Comparison of ENCODE assay signal across 7 mouse cellular contexts in the genomic region with DNA sequence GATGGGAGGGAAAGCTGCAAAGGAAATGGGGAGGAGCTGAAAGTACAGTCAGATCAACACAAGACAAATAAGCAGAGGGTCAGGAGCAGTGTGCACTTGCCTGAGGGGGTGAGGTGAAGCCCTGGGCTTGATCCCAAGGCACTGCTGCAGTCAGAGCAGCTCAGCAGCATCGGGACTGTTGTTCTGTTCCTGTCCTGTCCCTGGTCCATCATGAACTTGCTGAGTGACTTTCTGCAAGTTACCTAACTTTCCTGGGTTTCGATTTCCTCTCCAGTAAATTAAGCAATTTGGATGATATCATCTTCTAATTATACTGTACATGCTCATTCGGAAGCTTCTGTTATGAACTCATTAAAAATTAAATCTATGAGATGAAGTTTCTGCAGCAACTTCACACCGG. TPM values are rescaled to one million over a fixed set of nuclear protein-coding genes. Genes with fewer than 3 reads are reported as not detected.
A peak's percentile ranks its signal among the peaks of the same experiment; 100 is the strongest.
DNase-seq lines count a peak whose midpoint lies in the region; ATAC-seq and TF ChIP-seq lines count a peak whose summit lies in the region.

A gene (minus strand): TSS at position 207 of the 400 bp plus-strand sequence.

- no peaks in the 10 kb centered on the region for H3K9me3 ChIP-seq in E14TG2a.4 (ENCODE audit: low read length)
- no peaks in the 10 kb centered on the region for H3K9me3 ChIP-seq in erythroblast, embryonic 14.5 days (ENCODE audit: control insufficient read depth, low read length)
- no peaks in the 10 kb centered on the region for H3K9me3 ChIP-seq in limb, embryonic 10.5 days (replicated peaks)
- no peaks in the 10 kb centered on the region for H3K9me3 ChIP-seq in neural tube, embryonic 14.5 days (ENCODE audit: control insufficient read depth, low read length)

- H3K4me2 ChIP-seq in neural tube, embryonic 14.5 days (ENCODE audit: low read depth, low read length): no peak within 1 kb of the TSS

- peaks cover 16% of the 10 kb centered on the region for H3K36me3 ChIP-seq in E14TG2a.4 (ENCODE audit: insufficient read depth, low read length)
- H3K36me3 ChIP-seq in erythroblast, embryonic 14.5 days (ENCODE audit: control insufficient read depth): peaks cover 25% of the 10 kb centered on the region
- peaks cover 20% of the 10 kb centered on the region for H3K36me3 ChIP-seq in limb, embryonic 10.5 days
- H3K36me3 ChIP-seq in neural tube, embryonic 14.5 days (ENCODE audit: control insufficient read depth, insufficient read depth, low read length): no peaks in the 10 kb centered on the region

- H3K9ac ChIP-seq in neural tube, embryonic 14.5 days (replicated peaks; ENCODE audit: low read depth, low read length): no peak within 1 kb of the TSS

- no peak within 1 kb of the TSS for H3K27ac ChIP-seq in limb, embryonic 10.5 days
- no peak within 1 kb of the TSS for H3K27ac ChIP-seq in neural tube, embryonic 14.5 days (ENCODE audit: low read depth, low read length)

- WGBS in limb, embryonic 10.5 days: 82% methylated on average over 4 of the region's 4 CpGs
- 86% methylated on average over 4 of the region's 4 CpGs for WGBS in neural tube, embryonic 14.5 days

- no peak for TF ChIP-seq CTCF in E14TG2a.4 (conservative IDR thresholded peaks at IDR 0.05; ENCODE audit: low read length)

- ATAC-seq in neural tube, embryonic 14.5 days (ENCODE audit: low read depth): no peak

- H3K4me1 ChIP-seq in E14TG2a.4 (replicated peaks; ENCODE audit: low read depth, low read length): peaks cover 46% of the 10 kb centered on the region
- H3K4me1 ChIP-seq in erythroblast, embryonic 14.5 days (ENCODE audit: control insufficient read depth): peaks cover 46% of the 10 kb centered on the region
- H3K4me1 ChIP-seq in limb, embryonic 10.5 days: peaks cover 19% of the 10 kb centered on the region
- peaks cover 8% of the 10 kb centered on the region for H3K4me1 ChIP-seq in neural tube, embryonic 14.5 days (ENCODE audit: control insufficient read depth, insufficient read depth, low read length)

- peak; percentile 81 for DNase-seq in 416B (ENCODE audit: low read depth)
- no peak for DNase-seq in heart, postnatal 10 days
- DNase-seq in limb, embryonic 10.5 days (ENCODE audit: low spot score): no peak
- no peak for DNase-seq in cerebellum, postnatal 4 days (ENCODE audit: low spot score in 2 of 2)

- intact Hi-C loops in heart, postnatal 10 days (cut with DNase I): no loop called here

- H3K27me3 ChIP-seq in E14TG2a.4 (ENCODE audit: insufficient read depth, low read length): no peaks in the 10 kb centered on the region
- H3K27me3 ChIP-seq in erythroblast, embryonic 14.5 days (ENCODE audit: control insufficient read depth): no peaks in the 10 kb centered on the region
- H3K27me3 ChIP-seq in limb, embryonic 10.5 days (ENCODE audit: low read depth, poor library complexity, severe bottlenecking): no peaks in the 10 kb centered on the region
- H3K27me3 ChIP-seq in neural tube, embryonic 14.5 days (ENCODE audit: control insufficient read depth, insufficient read depth, low read length): no peaks in the 10 kb centered on the region

- peak within 1 kb of the TSS; percentile 13; the same call in 1 of the 2 replicates for H3K4me3 ChIP-seq in E14TG2a.4 (replicated peaks; ENCODE audit: low read length)
- no peak within 1 kb of the TSS for H3K4me3 ChIP-seq in erythroblast, embryonic 14.5 days (replicated peaks)
- no peak within 1 kb of the TSS for H3K4me3 ChIP-seq in limb, embryonic 10.5 days
- no peak within 1 kb of the TSS for H3K4me3 ChIP-seq in neural tube, embryonic 14.5 days (ENCODE audit: low read depth, low read length)

RNA-seq across cellular contexts. Expression of the gene that starts here (rescaled TPM):
- polyA plus RNA-seq in erythroblast, embryonic 14.5 days (2012): 117 and 150 TPM in 2 replicates
- 100 to 1,000 TPM; 338 to 393 TPM for total RNA-seq in heart, postnatal 10 days (2021)
- polyA plus RNA-seq in limb, embryonic 10.5 days (2016; fragmentation: Nextera tagmentation; extraction: Ambion mirVana): 1,754 and 1,985 TPM in 2 replicates
- polyA plus RNA-seq in neural tube, embryonic 14.5 days (2014; fragmentation: Nextera tagmentation; extraction: Ambion mirVana): 1,887 and 2,049 TPM in 2 replicates

Comparison
In these comparisons a context has a peak if more than half of its experiments do, and no peak if none do; other contexts are left out.
1. RNA of the gene that starts here (polyA plus RNA-seq): 1,754 to 1,985 TPM in limb, embryonic 10.5 days and 1,887 to 2,049 TPM in neural tube, embryonic 14.5 days; 117 to 150 TPM in erythroblast, embryonic 14.5 days; every median in the first group is over 10 times any median in the second.